Mouse (Mus musculus) thymus, postnatal 25 days (tissue): ENCODE measurements at regions not wholly inside any gene's neighbourhood (a gene's known extent, or its start where the extent isn't known, plus 50 kb on each side); places are given as distances from the start of the nearest gene placed in this dataset.

Source experiments
- DNase-seq: peaks from one replicate; pipeline ENCODE4 v3.0.0; 2022

DNA sequence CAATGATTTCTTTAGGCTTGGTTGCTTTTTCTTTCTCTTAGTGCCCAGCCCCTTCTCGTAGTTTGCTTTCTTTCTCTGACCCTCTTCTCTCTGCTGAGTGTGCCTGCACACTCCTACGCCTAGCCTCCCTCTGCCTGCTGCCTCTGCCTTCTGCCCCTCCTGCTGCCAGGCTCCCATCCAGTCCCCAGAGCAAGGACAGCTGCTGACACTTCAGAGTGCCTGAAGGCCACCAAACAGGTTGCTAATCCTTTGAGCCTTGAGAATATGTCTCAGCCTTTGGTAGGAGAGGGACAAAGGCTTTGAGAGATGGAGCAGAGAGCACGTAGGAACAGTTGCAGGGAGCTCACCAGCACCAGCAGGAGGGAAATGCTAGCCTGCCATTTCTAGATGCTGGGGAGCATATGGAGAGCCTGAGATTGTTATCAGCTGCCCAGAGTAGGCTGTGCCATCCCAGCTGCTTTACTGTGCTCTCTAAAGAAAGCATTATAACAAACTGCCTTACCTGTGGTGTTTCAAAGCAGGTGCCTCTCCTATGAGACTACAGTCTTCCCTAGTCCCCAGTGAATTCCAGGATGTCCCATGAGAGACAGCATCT, 103.0 kb upstream of the Arrdc4 start:
- DNase-seq = no peak

DNA sequence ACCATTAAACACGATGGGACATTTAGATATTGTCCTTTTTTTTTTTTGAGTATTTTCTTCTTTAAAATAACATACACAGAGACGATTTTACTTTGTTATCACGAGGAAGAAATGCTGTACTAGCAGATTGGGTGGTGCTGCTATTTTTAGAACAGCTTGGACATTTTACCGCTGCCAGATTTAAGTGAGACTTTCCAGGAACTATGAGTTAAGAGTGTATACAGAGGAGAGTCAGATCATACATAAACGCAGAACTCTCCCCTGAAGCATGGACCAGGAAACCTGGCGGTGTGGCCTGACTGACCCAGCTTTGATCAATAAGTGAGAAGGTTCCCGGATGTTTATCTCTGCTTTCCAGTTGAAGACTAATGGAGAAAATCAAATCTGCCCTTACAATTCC, 95.6 kb upstream of the Arrdc4 start:
- no peak for DNase-seq

DNA sequence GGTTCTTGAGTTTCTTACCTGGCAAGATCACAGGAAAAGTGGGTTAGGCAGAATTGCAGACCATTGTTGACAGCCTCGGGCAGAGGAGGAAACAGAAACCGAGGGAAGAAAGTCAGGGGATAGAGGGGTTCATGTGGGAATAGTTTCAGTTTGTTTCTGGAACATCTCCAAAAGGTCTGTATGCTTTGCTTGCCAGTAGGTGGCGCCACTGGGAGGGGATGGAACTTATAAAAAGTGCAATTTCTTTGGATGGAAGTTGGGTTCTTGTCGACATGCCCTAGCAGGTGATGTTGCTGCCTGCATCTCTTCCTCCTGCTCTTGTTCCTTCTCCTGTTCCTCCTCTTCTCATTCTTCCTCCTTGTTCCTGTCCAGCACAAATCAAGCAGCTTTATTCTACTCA, 94.3 kb upstream of the Arrdc4 start:
- DNase-seq = peak; percentile 2

DNA sequence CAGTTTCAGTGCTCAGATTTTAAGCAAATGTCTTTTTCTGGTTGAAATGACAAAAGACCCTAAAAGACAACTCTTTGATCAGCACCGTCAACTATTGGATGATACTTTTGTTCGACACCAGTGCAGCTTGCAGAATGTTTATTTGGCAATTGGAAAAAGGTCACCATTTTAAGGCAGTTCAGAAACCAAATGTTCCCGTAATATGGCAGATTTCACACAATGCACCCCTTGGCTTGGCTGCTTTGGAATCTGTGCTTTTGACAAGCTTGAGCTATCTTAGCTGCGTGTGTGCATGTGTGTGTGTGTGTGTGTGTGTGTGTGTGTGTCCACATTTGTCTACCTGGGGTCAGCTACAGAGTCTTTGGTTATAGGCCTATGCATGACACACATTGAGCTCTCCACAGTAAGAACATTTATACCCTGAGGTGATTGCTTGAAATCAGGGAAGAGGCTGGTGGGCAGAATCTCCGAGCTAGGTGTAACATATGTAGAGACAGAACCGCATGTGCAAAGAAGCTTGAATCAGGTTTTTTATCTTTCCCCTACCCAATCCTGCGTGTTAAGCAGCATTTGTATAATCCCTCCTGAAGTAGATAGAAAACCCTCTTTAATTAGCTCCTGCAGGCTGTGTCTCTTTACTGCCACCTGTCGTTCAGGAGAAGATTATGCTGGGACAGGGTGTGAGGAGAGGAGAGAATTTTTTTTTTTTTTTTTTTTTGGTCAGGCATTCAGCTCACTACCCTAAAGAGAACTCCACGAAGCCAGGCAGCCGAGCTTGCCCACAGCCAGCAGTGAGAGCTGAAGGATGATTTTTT, 85.1 kb upstream of the Arrdc4 start:
- no peak for DNase-seq

DNA sequence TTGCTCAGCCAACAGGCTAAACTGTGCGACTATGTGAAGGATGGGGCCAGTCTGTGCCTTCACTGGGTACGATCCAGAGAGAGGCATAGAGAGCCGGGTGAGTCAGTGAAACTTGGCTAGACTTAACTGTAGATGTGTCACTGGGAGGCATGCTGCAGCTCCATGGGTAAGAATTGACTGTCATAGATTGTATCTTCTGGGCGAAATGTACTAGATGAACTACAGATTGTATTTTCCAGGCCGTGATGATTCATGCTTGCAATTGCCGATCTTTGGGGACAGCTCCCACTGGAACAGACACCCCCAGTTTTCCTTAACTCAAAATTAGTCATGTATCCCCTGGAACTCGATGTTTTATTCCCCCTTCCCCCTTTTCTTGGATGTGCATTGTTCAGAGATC, 84.5 kb upstream of the Arrdc4 start:
- DNase-seq = no peak

DNA sequence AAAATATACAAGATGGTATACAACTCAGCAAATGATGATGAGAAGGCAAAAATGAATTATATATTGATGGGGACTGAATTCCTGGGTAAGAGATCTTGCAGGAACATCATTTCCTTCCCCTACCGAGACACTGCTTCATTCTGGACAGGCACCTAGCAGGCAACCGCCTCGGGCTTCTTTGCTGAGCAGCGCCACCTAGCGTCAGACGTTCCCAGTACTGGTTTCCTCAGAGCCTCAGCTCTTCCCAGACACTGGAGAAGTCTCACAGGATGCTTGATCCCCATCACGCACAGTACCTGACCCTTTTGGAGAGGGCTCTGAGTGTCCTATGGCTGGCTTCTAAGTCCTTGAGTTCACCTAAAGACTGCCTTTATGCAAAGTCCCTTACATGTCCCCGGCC, 80.8 kb upstream of the Arrdc4 start:
- DNase-seq = peak; percentile 44

DNA sequence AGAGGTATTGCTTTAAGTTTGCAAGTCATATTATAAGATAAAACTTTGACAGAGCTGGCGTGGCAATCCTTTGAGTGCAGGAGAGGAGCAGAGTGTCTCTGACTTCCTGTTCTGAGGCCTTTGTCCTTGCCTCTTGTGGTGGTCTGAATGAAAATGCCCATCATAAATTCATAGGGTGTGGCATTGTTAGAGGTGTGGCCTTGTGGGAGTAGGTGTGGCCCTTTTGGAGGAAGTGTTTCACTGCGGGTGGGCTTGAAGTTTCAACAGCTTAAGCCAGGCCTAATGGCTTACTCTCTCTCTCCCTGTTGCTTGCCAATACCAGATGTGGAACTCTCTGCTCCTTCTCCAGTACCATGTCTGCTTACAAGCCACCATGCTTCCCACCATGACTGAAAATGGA, 75.4 kb upstream of the Arrdc4 start:
- DNase-seq = no peak

DNA sequence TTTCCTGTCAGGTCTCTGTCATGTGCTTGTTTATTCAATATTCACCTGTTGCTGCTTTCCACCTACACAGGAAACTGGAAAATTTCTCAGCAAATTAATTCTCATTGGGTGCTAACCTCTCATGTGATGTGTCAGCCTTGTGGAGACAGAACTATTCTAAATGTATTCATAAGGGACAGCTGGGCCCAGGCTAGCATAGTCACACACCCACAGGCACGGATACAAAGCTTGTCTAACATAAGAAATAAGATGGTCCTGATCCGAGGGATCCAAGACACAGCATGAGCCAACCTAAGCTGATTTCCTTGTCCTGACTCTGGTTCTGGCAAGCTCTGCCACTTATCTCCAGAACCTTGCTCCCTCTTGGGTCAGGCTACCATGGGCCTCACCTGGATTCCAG, 74.6 kb upstream of the Arrdc4 start:
- DNase-seq = no peak

DNA sequence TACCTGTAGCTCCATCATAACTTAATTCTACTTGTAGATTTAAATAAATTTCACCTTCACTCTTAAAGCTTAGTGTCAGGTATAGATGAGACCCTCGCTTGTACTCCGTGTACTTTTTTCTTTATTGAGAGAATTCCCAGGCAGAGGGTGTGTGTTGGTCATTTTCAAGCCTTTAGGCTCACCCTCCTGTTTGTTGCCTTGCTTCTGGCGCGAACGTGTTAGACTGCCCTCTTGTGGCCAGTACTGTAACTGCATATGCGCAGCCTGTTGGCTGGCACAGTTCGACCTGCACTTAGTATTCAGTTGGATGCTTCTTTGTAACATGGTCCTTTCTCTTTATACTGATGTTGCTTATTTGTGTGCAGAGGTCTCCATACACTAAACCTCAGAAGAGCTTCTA, 74.1 kb upstream of the Arrdc4 start:
- DNase-seq = peak; percentile 27

DNA sequence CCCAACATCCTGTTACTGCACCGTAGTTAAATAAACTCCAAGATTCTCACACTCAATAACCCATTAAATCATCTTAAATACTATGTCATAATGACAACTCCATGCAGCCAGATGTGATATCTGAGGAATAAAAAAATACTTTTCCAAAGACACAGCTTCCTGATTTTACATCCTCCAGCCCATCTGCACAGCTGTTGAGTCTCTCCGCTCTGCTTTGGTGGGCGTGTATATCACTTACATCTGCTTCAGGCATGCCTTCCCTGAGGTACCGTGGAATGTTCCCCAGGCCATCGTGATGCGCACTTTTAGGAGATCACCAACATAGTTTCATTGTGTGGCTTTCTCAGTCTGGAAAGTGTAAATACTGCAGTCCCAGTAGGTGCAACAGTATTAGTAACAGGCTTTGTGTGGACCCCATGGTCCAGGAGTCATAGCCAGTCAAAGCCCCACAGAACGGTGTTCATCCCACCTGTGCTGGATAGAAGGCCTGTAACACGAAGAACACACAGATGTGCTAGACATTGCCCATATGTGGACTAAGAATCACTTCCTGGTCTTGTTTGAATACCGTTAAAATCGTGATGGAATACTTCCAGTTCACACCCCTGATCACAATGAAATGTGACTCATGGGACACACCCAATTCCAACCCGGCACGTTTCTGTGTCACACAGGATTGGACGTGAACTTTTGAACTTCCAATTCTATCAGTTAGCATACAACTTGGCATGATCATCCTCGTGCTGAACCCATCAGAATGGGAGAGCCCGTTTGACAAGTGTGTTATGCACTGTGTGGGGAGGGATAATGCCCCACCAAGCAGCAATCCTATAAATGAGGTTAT, 66.0 kb upstream of the Arrdc4 start:
- no peak for DNase-seq

DNA sequence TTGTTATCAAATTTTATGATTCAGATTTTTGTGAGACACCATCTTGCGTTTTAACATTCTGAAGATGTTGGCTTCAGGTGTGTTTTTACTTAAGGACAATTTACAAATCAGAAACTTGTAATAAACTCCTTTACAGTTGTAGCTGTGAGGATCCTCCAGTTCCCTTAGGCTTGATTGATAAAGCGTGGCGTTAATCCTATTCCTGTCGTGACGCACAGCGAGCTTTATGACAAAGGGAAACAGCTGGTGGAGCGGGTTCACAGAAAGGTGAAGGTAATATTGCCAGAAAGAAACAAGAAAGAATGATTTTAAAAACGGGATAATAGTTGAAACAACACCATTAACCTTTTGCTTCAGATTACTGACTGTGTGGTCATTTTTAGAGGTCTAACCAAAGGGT, 60.7 kb upstream of the Arrdc4 start:
- no peak for DNase-seq
